Mouse (Mus musculus) stomach, postnatal 0 days (tissue): ENCODE results near the gene Zbed4.
A peak's percentile ranks its signal among the peaks of the same experiment; 100 is the strongest.

Source experiments
- CTCF ChIP-seq: IDR thresholded peaks from 2 replicates; pipeline ENCODE4 v1.5.1; 2016; ENCODE audit warnings: antibody characterized with exemption, low read depth, mild to moderate bottlenecking, moderate library complexity
- EP300 ChIP-seq: optimal IDR thresholded peaks from 2 replicates; pipeline ENCODE3; 2016; ENCODE audit warnings: antibody characterized with exemption

DNA sequence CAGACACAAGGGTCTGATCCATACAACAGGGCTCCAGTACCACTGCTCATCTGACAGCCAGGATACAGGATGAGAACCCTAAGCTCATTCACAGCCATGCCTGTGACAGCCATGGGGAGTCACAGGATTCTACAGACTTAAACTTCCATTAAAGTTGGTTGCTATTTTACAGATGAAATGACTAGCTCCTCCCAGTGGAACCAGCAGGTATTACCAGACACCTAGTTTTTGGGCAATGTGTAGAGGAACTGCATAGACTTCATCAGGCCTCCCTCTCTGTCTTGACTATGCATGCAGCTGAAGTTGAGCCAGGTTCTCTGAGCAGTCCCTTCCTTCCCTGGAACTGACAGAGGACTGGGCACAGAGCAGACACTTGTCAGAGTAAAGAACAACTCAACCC, 35.1 kb upstream of the Zbed4 start:
- TF ChIP-seq CTCF (peak; percentile 66), EP300 (no peak)
